Mouse (Mus musculus): ENCODE results near the gene Pde4a.

GRCm38 (mm10) chr9:21206848-21207247 is 41.3 kb downstream of the Pde4a start:
- TF ChIP-seq CTCF (IDR thresholded peaks at IDR 0.05) (no peak), POLR2A (IDR thresholded peaks at IDR 0.05; ENCODE audit: insufficient read depth, low read depth, low read length) (no peak), EP300 (IDR thresholded peaks at IDR 0.05; ENCODE audit: insufficient read depth, low read depth, low read length) (no peak)
